Mouse (Mus musculus) thymus, postnatal 25 days (tissue): ENCODE results near the gene Pdyn.

Source experiments
- DNase-seq: peaks from one replicate; pipeline ENCODE4 v3.0.0; 2022

Pdyn gene

GRCm38 (mm10) chr2:129699484-129700158 lies at the start of gene Pdyn:
Pdyn (minus strand) TSS chr2:129699844.
- no peak for DNase-seq

GRCm38 (mm10) chr2:129742016-129742415 lies 42.4 kb upstream of the Pdyn start:
- DNase-seq, result no peak

- DNase-seq, result no peak
These were observed 40.9 kb upstream of the Pdyn start for GRCm38 (mm10) chr2:129740515-129740914.

GRCm38 (mm10) chr2:129734031-129734430 lies 34.4 kb upstream of the Pdyn start:
- no peak for DNase-seq

GRCm38 (mm10) chr2:129729681-129730080 lies 30.0 kb upstream of the Pdyn start:
- no peak for DNase-seq

GRCm38 (mm10) chr2:129715671-129716070 lies 16.0 kb upstream of the Pdyn start:
- peak; percentile 27 for DNase-seq

GRCm38 (mm10) chr2:129713026-129713544 lies 13.4 kb upstream of the Pdyn start:
- DNase-seq, result no peak

GRCm38 (mm10) chr2:129696059-129696458 lies 3.6 kb downstream of the Pdyn start:
- DNase-seq, result peak; percentile 43

GRCm38 (mm10) chr2:129694303-129694702 lies 5.3 kb downstream of the Pdyn start:
- no peak for DNase-seq

- DNase-seq, result no peak
These were observed 7.0 kb downstream of the Pdyn start for GRCm38 (mm10) chr2:129692694-129693093.

- no peak for DNase-seq
These were observed 9.9 kb downstream of the Pdyn start for GRCm38 (mm10) chr2:129689694-129690093.

GRCm38 (mm10) chr2:129688036-129688625 lies 11.5 kb downstream of the Pdyn start:
- no peak for DNase-seq

GRCm38 (mm10) chr2:129686908-129687307 lies 12.7 kb downstream of the Pdyn start:
- no peak for DNase-seq

- no peak for DNase-seq
These were observed 15.6 kb downstream of the Pdyn start for GRCm38 (mm10) chr2:129684014-129684413.

GRCm38 (mm10) chr2:129680236-129680635 lies 19.4 kb downstream of the Pdyn start:
- no peak for DNase-seq

GRCm38 (mm10) chr2:129679066-129679465 lies 20.6 kb downstream of the Pdyn start:
- DNase-seq, result no peak

GRCm38 (mm10) chr2:129677664-129678063 lies 22.0 kb downstream of the Pdyn start:
- DNase-seq, result no peak

GRCm38 (mm10) chr2:129674935-129675634 lies 24.6 kb downstream of the Pdyn start:
- DNase-seq, result peak; percentile 78

GRCm38 (mm10) chr2:129671911-129672310 lies 27.7 kb downstream of the Pdyn start:
- no peak for DNase-seq

- no peak for DNase-seq
These were observed 37.2 kb downstream of the Pdyn start for GRCm38 (mm10) chr2:129662484-129662883.

- DNase-seq, result no peak
These were observed 39.6 kb downstream of the Pdyn start for GRCm38 (mm10) chr2:129660020-129660419.

GRCm38 (mm10) chr2:129658796-129659195 lies 40.8 kb downstream of the Pdyn start:
- no peak for DNase-seq

GRCm38 (mm10) chr2:129655033-129655432 lies 44.6 kb downstream of the Pdyn start:
- no peak for DNase-seq
